Comparison of ENCODE assay signal across 8 mouse cellular contexts in genomic region chr1:43698577-43699000, GRCm38 (mm10). TPM values are rescaled to one million over a fixed set of nuclear protein-coding genes. Genes with fewer than 3 reads are reported as not detected.
A peak's percentile ranks its signal among the peaks of the same experiment; 100 is the strongest.
DNase-seq lines count a peak whose midpoint lies in the region; ATAC-seq lines count a peak whose summit lies in the region.

No protein-coding gene starts in this region.

- no peaks in the 10 kb centered on the region for H3K9me3 ChIP-seq in embryonic facial prominence, embryonic 12.5 days
- H3K9me3 ChIP-seq in heart, embryonic 13.5 days: no peaks in the 10 kb centered on the region
- H3K9me3 ChIP-seq in kidney, embryonic 16.5 days (ENCODE audit: low read length): 0 out of 2 replicates have a peak, but pooled peaks cover 5% of the 10 kb centered on the region
- no peaks in the 10 kb centered on the region for H3K9me3 ChIP-seq in midbrain, embryonic 13.5 days

- no peak overlapping the region for H3K4me2 ChIP-seq in embryonic facial prominence, embryonic 12.5 days (replicated peaks)
- H3K4me2 ChIP-seq in heart, embryonic 13.5 days: peak overlapping the region; percentile 30
- no peak overlapping the region for H3K4me2 ChIP-seq in kidney, embryonic 16.5 days (replicated peaks; ENCODE audit: low read depth, low read length)
- H3K4me2 ChIP-seq in midbrain, embryonic 13.5 days (replicated peaks): no peak overlapping the region

- H3K27me3 ChIP-seq in embryonic facial prominence, embryonic 12.5 days: no peaks in the 10 kb centered on the region
- no peaks in the 10 kb centered on the region for H3K27me3 ChIP-seq in heart, embryonic 13.5 days (replicated peaks)
- H3K27me3 ChIP-seq in kidney, embryonic 16.5 days (ENCODE audit: insufficient read depth, low read length): no peaks in the 10 kb centered on the region
- H3K27me3 ChIP-seq in midbrain, embryonic 13.5 days: no peaks in the 10 kb centered on the region

- no peaks in the 10 kb centered on the region for H3K36me3 ChIP-seq in embryonic facial prominence, embryonic 12.5 days
- no peaks in the 10 kb centered on the region for H3K36me3 ChIP-seq in heart, embryonic 13.5 days
- H3K36me3 ChIP-seq in kidney, embryonic 16.5 days (ENCODE audit: insufficient read depth, low read length): no peaks in the 10 kb centered on the region
- no peaks in the 10 kb centered on the region for H3K36me3 ChIP-seq in midbrain, embryonic 13.5 days

- peak overlapping the region; percentile 50 for H3K27ac ChIP-seq in embryonic facial prominence, embryonic 12.5 days
- peak overlapping the region; percentile 97 for H3K27ac ChIP-seq in heart, embryonic 13.5 days (replicated peaks)
- H3K27ac ChIP-seq in kidney, embryonic 16.5 days (ENCODE audit: low read length): peak overlapping the region; percentile 72
- peak overlapping the region; percentile 11; the same call in 1 of the 2 replicates for H3K27ac ChIP-seq in midbrain, embryonic 13.5 days

- H3K4me1 ChIP-seq in embryonic facial prominence, embryonic 12.5 days: peaks cover 20% of the 10 kb centered on the region
- H3K4me1 ChIP-seq in heart, embryonic 13.5 days: peaks cover 32% of the 10 kb centered on the region
- peaks cover 25% of the 10 kb centered on the region for H3K4me1 ChIP-seq in kidney, embryonic 16.5 days (ENCODE audit: insufficient read depth, low read length)
- peaks cover 24% of the 10 kb centered on the region for H3K4me1 ChIP-seq in midbrain, embryonic 13.5 days (replicated peaks)

- no peak overlapping the region for H3K4me3 ChIP-seq in embryonic facial prominence, embryonic 12.5 days
- no peak overlapping the region for H3K4me3 ChIP-seq in heart, embryonic 13.5 days
- no peak overlapping the region for H3K4me3 ChIP-seq in kidney, embryonic 16.5 days (ENCODE audit: low read length)
- no peak overlapping the region for H3K4me3 ChIP-seq in midbrain, embryonic 13.5 days (replicated peaks)

- peak; percentile 58; the same call in 1 of the 2 replicates for ATAC-seq in embryonic facial prominence, embryonic 12.5 days (ENCODE audit: insufficient number of reproducible peaks, insufficient read depth, low FRiP score, low TSS enrichment)
- peak; percentile 81 for ATAC-seq in heart, embryonic 13.5 days (ENCODE audit: extremely low read depth, insufficient number of reproducible peaks, low FRiP score, low TSS enrichment)
- ATAC-seq in kidney, embryonic 16.5 days (ENCODE audit: low FRiP score, low TSS enrichment): peak; percentile 95
- ATAC-seq in midbrain, embryonic 13.5 days: peak; percentile 94

- DNase-seq in layer of hippocampus, postnatal 10 days (ENCODE audit: low spot score in 2 of 2): peak; percentile 13 to 28
- no peak for DNase-seq in layer of hippocampus, adult 9-11 months
- DNase-seq in thymus, postnatal 14 days: no peak
- no peak for DNase-seq in urinary bladder, postnatal 4 days (ENCODE audit: low spot score in 2 of 2)

- H3K9ac ChIP-seq in embryonic facial prominence, embryonic 12.5 days: no peak overlapping the region
- no peak overlapping the region for H3K9ac ChIP-seq in heart, embryonic 13.5 days
- no peak overlapping the region for H3K9ac ChIP-seq in kidney, embryonic 16.5 days (replicated peaks; ENCODE audit: low read length)
- H3K9ac ChIP-seq in midbrain, embryonic 13.5 days (replicated peaks): no peak overlapping the region

- 8% methylated on average over 4 of the region's 4 CpGs for WGBS in embryonic facial prominence, embryonic 12.5 days
- WGBS in heart, embryonic 13.5 days: 6% methylated on average over 4 of the region's 4 CpGs
- WGBS in kidney, embryonic 16.5 days: 6% methylated on average over 4 of the region's 4 CpGs
- 3% methylated on average over 4 of the region's 4 CpGs for WGBS in midbrain, embryonic 13.5 days

RNA-seq across cellular contexts. Expression of gene 1500015O10Rik, which starts 31.8 kb away (rescaled TPM):
- 10 to 100 TPM in 1 of 2 experiments, 1 to 10 TPM in 1; 3.3 to 16.2 TPM for total RNA-seq in layer of hippocampus, postnatal 10 days (2021)
- polyA plus RNA-seq in embryonic facial prominence, embryonic 12.5 days (2016; fragmentation: Nextera tagmentation; extraction: Ambion mirVana): 0.69 and 1.5 TPM in 2 replicates
- polyA plus RNA-seq in heart, embryonic 13.5 days (2015; fragmentation: Nextera tagmentation; extraction: Ambion mirVana): 9.9 and 10.3 TPM in 2 replicates
- 7.2 and 10.7 TPM in 2 replicates for polyA plus RNA-seq in kidney, embryonic 16.5 days (2015; fragmentation: Nextera tagmentation; extraction: Ambion mirVana)
- polyA plus RNA-seq in midbrain, embryonic 13.5 days (2015; fragmentation: Nextera tagmentation; extraction: Ambion mirVana): 4.6 and 10.6 TPM in 2 replicates

Comparison
In these comparisons a context has a peak if more than half of its experiments do, and no peak if none do; other contexts are left out.
1. DNase-seq: peak in layer of hippocampus, postnatal 10 days (2 of 2); none in layer of hippocampus, adult 9-11 months (single experiment), thymus, postnatal 14 days (single experiment) and urinary bladder, postnatal 4 days (0 of 2).
2. H3K27ac ChIP-seq: peak in every context shown above with its lines; median percentile 97 in heart, embryonic 13.5 days; 72 in kidney, embryonic 16.5 days; 50 in embryonic facial prominence, embryonic 12.5 days; 11 in midbrain, embryonic 13.5 days.
3. Peak in every context shown above with its lines, with median percentiles within 50 percentile points of each other: ATAC-seq.